Mouse (Mus musculus) liver, embryonic 12.5 days (tissue): Measurements from ENCODE around the gene Erc2. TPM values are rescaled to one million over a fixed set of nuclear protein-coding genes. Genes with fewer than 3 reads are reported as not detected.

Source experiments
- ATAC-seq: fragments of 200-750 bp; cut with Nextera tagmentation; 2 replicates; pipeline ENCODE4 v1.8.0; 2017; ENCODE audit warnings: moderate number of reproducible peaks, mild to moderate bottlenecking, moderate library complexity
- H3K27ac ChIP-seq: fragments of 300-500 bp; sonication (generic); 2 replicates; pipeline ENCODE4 v1.5.1; 2016; ENCODE audit warnings: mild to moderate bottlenecking
- H3K27me3 ChIP-seq: fragments of 300-500 bp; sonication (generic); replicated peaks from 2 replicates; pipeline ENCODE4 v1.6.1; 2016; ENCODE audit warnings: mild to moderate bottlenecking, moderate library complexity
- H3K36me3 ChIP-seq: fragments of 300-500 bp; sonication (generic); 2 replicates; pipeline ENCODE4 v1.6.1; 2016; ENCODE audit warnings: mild to moderate bottlenecking, moderate library complexity
- H3K4me1 ChIP-seq: fragments of 300-500 bp; sonication (generic); 2 replicates; pipeline ENCODE4 v1.6.1; 2016
- H3K4me2 ChIP-seq: fragments of 300-500 bp; sonication (generic); 2 replicates; pipeline ENCODE4 v1.6.1; 2016; ENCODE audit warnings: mild to moderate bottlenecking, moderate library complexity
- H3K4me3 ChIP-seq: fragments of 300-500 bp; sonication (generic); 2 replicates; pipeline ENCODE4 v1.5.1; 2016; ENCODE audit warnings: mild to moderate bottlenecking, moderate library complexity
- H3K9ac ChIP-seq: fragments of 300-500 bp; sonication (generic); 2 replicates; pipeline ENCODE4 v1.6.1; 2016; ENCODE audit warnings: mild to moderate bottlenecking, moderate library complexity
- H3K9me3 ChIP-seq: fragments of 300-500 bp; sonication (generic); replicated peaks from 2 replicates; pipeline ENCODE4 v1.6.1; 2016; ENCODE audit warnings: mild to moderate bottlenecking, moderate library complexity
- WGBS: fragments of 180-500 bp; shearing (Covaris S2); methylation state at CpG from one replicate; pipeline ENCODE4 v1.1.7; 2016; ENCODE audit not compliant: insufficient replicate concordance; 5-methylcytosine and 5-hydroxymethylcytosine counted together
- polyA plus RNA-seq: library from polyadenylated mRNA; unstranded; fragments of >200 nt; fragmentation: Nextera tagmentation; extraction: Ambion mirVana; gene quantifications from 2 replicates; pipeline ENCODE4 v1.2.1, GENCODE M21; 2016

Erc2 gene
- polyA plus RNA-seq, 1 experiment from 2014 or later: 0.77 TPM

- H3K4me2 ChIP-seq: no peak overlapping the region
- ATAC-seq: no peak
- no peaks in the 10 kb centered on the region for H3K9me3 ChIP-seq
- WGBS: 60% methylated on average over 3 of the region's 3 CpGs
- H3K4me1 ChIP-seq: no peaks in the 10 kb centered on the region
- H3K27ac ChIP-seq: no peak overlapping the region
- H3K36me3 ChIP-seq: no peaks in the 10 kb centered on the region
- H3K4me3 ChIP-seq: no peak overlapping the region
- H3K9ac ChIP-seq: no peak overlapping the region
- H3K27me3 ChIP-seq: no peaks in the 10 kb centered on the region
Observed at GRCm38 (mm10) chr14:28128999-28129398, 506.8 kb downstream of the Erc2 start.

GRCm38 (mm10) chr14:28143998-28144397 lies 521.8 kb downstream of the Erc2 start:
- 62% methylated on average over 2 of the region's 2 CpGs for WGBS
- H3K27me3 ChIP-seq: no peaks in the 10 kb centered on the region
- no peak for ATAC-seq
- H3K4me3 ChIP-seq: no peak overlapping the region
- no peak overlapping the region for H3K27ac ChIP-seq
- no peak overlapping the region for H3K9ac ChIP-seq
- no peaks in the 10 kb centered on the region for H3K4me1 ChIP-seq
- H3K4me2 ChIP-seq: no peak overlapping the region
- H3K9me3 ChIP-seq: no peaks in the 10 kb centered on the region
- H3K36me3 ChIP-seq: no peaks in the 10 kb centered on the region

- ATAC-seq: no peak
- Histone ChIP-seq H3K9ac (no peak overlapping the region), H3K27me3 (no peaks in the 10 kb centered on the region), H3K27ac (no peak overlapping the region), H3K36me3 (no peaks in the 10 kb centered on the region), H3K4me3 (no peak overlapping the region), H3K4me1 (no peaks in the 10 kb centered on the region), H3K4me2 (no peak overlapping the region), H3K9me3 (no peaks in the 10 kb centered on the region)
- WGBS: 52% methylated on average over 5 of the region's 5 CpGs
Observed at GRCm38 (mm10) chr14:28147201-28147600, 525.0 kb downstream of the Erc2 start.

- Histone ChIP-seq H3K27me3 (no peaks in the 10 kb centered on the region), H3K4me2 (no peak overlapping the region), H3K27ac (no peak overlapping the region), H3K4me1 (no peaks in the 10 kb centered on the region), H3K36me3 (no peaks in the 10 kb centered on the region), H3K9me3 (no peaks in the 10 kb centered on the region), H3K4me3 (no peak overlapping the region), H3K9ac (no peak overlapping the region)
- no peak for ATAC-seq
- 45% methylated on average over 3 of the region's 3 CpGs for WGBS
Observed at GRCm38 (mm10) chr14:28150942-28151341, 528.7 kb downstream of the Erc2 start.

GRCm38 (mm10) chr14:28155706-28156105 lies 533.5 kb downstream of the Erc2 start:
- WGBS: 63% methylated on average over 4 of the region's 4 CpGs
- H3K4me2 ChIP-seq: no peak overlapping the region

GRCm38 (mm10) chr14:28160852-28161251 lies 538.6 kb downstream of the Erc2 start:
- ATAC-seq: no peak

More at GRCm38 (mm10) chr14:28155706-28156105, 533.5 kb downstream of the Erc2 start:
- no peaks in the 10 kb centered on the region for H3K36me3 ChIP-seq
- no peak overlapping the region for H3K27ac ChIP-seq
- H3K4me1 ChIP-seq: no peaks in the 10 kb centered on the region
- no peaks in the 10 kb centered on the region for H3K9me3 ChIP-seq
- H3K27me3 ChIP-seq: no peaks in the 10 kb centered on the region
- H3K4me3 ChIP-seq: no peak overlapping the region
- H3K9ac ChIP-seq: no peak overlapping the region
- ATAC-seq: no peak

GRCm38 (mm10) chr14:28164642-28165408 lies 542.6 kb downstream of the Erc2 start:
- no peak for ATAC-seq
- 58% methylated on average over 15 of the region's 15 CpGs for WGBS
- no peaks in the 10 kb centered on the region for H3K36me3 ChIP-seq

More at GRCm38 (mm10) chr14:28160852-28161251, 538.6 kb downstream of the Erc2 start:
- Histone ChIP-seq H3K4me3 (no peak overlapping the region), H3K4me2 (no peak overlapping the region), H3K4me1 (no peaks in the 10 kb centered on the region), H3K9ac (no peak overlapping the region), H3K9me3 (no peaks in the 10 kb centered on the region), H3K36me3 (no peaks in the 10 kb centered on the region), H3K27ac (no peak overlapping the region), H3K27me3 (no peaks in the 10 kb centered on the region)
- 71% methylated on average over 2 of the region's 2 CpGs for WGBS

GRCm38 (mm10) chr14:28165621-28166211 lies 543.5 kb downstream of the Erc2 start:
- no peak for ATAC-seq
- 50% methylated on average over 5 of the region's 5 CpGs for WGBS
- Histone ChIP-seq H3K27me3 (no peaks in the 10 kb centered on the region), H3K4me3 (no peak overlapping the region), H3K36me3 (no peaks in the 10 kb centered on the region), H3K9me3 (no peaks in the 10 kb centered on the region), H3K4me2 (no peak overlapping the region), H3K27ac (no peak overlapping the region), H3K9ac (no peak overlapping the region), H3K4me1 (no peaks in the 10 kb centered on the region)

More at GRCm38 (mm10) chr14:28164642-28165408, 542.6 kb downstream of the Erc2 start:
- Histone ChIP-seq H3K4me1 (no peaks in the 10 kb centered on the region), H3K9me3 (no peaks in the 10 kb centered on the region), H3K27ac (no peak overlapping the region), H3K9ac (no peak overlapping the region), H3K4me3 (no peak overlapping the region), H3K4me2 (no peak overlapping the region), H3K27me3 (no peaks in the 10 kb centered on the region)

GRCm38 (mm10) chr14:28170711-28171110 lies 548.5 kb downstream of the Erc2 start:
- ATAC-seq: no peak
- WGBS: 65% methylated on average over 4 of the region's 4 CpGs
- H3K27me3 ChIP-seq: no peaks in the 10 kb centered on the region
- H3K36me3 ChIP-seq: no peaks in the 10 kb centered on the region
- H3K4me2 ChIP-seq: no peak overlapping the region
- no peaks in the 10 kb centered on the region for H3K9me3 ChIP-seq
- no peak overlapping the region for H3K9ac ChIP-seq
- H3K4me1 ChIP-seq: no peaks in the 10 kb centered on the region
- H3K27ac ChIP-seq: no peak overlapping the region
- no peak overlapping the region for H3K4me3 ChIP-seq

- no peaks in the 10 kb centered on the region for H3K4me1 ChIP-seq
- H3K4me3 ChIP-seq: no peak overlapping the region
- H3K36me3 ChIP-seq: no peaks in the 10 kb centered on the region
- H3K9ac ChIP-seq: no peak overlapping the region
- H3K4me2 ChIP-seq: no peak overlapping the region
- 41% methylated on average over 2 of the region's 2 CpGs for WGBS
- no peak overlapping the region for H3K27ac ChIP-seq
- ATAC-seq: no peak
- no peaks in the 10 kb centered on the region for H3K9me3 ChIP-seq
- no peaks in the 10 kb centered on the region for H3K27me3 ChIP-seq
Observed at GRCm38 (mm10) chr14:28171364-28171763, 549.1 kb downstream of the Erc2 start.

GRCm38 (mm10) chr14:28173736-28174135 lies 551.5 kb downstream of the Erc2 start:
- no peak overlapping the region for H3K4me3 ChIP-seq
- ATAC-seq: no peak
- H3K4me1 ChIP-seq: no peaks in the 10 kb centered on the region
- no peak overlapping the region for H3K4me2 ChIP-seq
- no peaks in the 10 kb centered on the region for H3K9me3 ChIP-seq
- WGBS: 68% methylated on average over 4 of the region's 4 CpGs
- H3K9ac ChIP-seq: no peak overlapping the region
- no peaks in the 10 kb centered on the region for H3K36me3 ChIP-seq
- no peak overlapping the region for H3K27ac ChIP-seq
- no peaks in the 10 kb centered on the region for H3K27me3 ChIP-seq

GRCm38 (mm10) chr14:28181070-28181825 lies 559.0 kb downstream of the Erc2 start:
- Histone ChIP-seq H3K4me3 (no peak overlapping the region), H3K4me1 (no peaks in the 10 kb centered on the region), H3K9me3 (no peaks in the 10 kb centered on the region), H3K9ac (no peak overlapping the region), H3K4me2 (no peak overlapping the region), H3K36me3 (no peaks in the 10 kb centered on the region), H3K27me3 (no peaks in the 10 kb centered on the region), H3K27ac (no peak overlapping the region)
- 63% methylated on average over 4 of the region's 4 CpGs for WGBS
- ATAC-seq: no peak
